Mouse (Mus musculus) right cerebral cortex, postnatal 14 days (tissue): ENCODE measurements around the gene Adgrf5.
A peak's percentile ranks its signal among the peaks of the same experiment; 100 is the strongest.

Experiments used
- DNase-seq: peaks from one replicate; pipeline ENCODE4 v3.0.0; 2022

Adgrf5 gene

GRCm38 (mm10) chr17:43386331-43386730 lies 26.1 kb downstream of the Adgrf5 start:
- DNase-seq, result no peak

DNA sequence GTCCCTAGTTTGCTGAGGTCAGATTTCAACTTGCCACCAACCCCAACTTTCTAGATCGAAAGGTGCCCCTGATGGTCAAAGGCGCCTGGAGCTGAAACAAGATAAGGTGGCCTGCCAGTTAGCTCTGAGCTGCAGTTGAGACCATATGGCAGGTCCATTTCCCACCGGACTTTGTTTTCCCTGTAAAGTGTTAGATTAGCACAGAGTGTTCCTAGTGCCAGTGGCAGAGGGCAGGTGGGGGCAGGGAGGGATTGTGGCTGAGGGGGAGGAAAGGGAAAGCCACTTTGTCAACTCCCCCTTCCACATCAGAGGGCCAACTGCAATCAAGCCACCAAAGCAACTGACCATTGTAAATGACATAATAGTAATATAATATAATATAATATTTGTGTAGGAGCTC lies 26.9 kb downstream of the Adgrf5 start:
- no peak for DNase-seq

DNA sequence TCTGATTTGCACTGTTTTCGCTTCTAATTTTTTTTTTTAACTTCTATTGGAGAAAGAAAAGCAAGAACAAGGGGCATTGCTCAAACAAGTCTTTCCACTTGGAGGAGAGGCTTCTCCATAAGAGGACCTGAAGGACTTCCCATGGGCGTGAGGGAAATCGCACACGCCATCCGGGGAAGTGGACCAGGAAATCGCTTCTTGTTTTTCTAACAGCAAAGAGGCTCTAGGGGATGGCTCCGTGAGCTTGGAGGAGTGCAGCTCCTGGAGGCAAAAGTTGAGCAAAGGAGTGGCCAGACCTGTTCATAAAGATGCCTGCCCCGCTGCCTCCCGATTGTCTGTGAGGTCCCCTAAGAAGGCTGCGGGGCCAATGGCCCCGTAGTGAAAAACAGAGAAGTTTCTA lies 29.0 kb downstream of the Adgrf5 start:
- DNase-seq, result no peak

GRCm38 (mm10) chr17:43392191-43392590 lies 31.9 kb downstream of the Adgrf5 start:
- DNase-seq, result no peak

DNA sequence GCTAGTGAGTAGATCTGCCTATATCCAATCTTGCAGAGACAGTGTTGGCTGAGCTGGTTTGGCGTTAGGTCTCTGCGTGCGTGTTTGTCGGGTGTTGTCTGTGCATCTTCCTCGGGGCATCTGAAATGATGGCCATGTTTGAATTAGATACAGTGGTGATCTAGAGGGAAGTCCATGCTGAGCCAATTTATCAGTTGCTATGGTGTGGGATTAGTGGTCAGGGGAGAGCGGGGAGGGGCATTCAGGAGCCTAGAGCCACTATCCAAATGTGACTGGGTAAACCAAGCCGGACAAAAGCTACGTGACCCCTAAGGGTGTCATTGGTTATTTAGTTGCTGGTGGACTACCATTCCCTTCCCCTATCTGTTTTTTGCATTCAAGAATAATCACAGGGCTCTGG lies 33.4 kb downstream of the Adgrf5 start:
- DNase-seq, result no peak

DNA sequence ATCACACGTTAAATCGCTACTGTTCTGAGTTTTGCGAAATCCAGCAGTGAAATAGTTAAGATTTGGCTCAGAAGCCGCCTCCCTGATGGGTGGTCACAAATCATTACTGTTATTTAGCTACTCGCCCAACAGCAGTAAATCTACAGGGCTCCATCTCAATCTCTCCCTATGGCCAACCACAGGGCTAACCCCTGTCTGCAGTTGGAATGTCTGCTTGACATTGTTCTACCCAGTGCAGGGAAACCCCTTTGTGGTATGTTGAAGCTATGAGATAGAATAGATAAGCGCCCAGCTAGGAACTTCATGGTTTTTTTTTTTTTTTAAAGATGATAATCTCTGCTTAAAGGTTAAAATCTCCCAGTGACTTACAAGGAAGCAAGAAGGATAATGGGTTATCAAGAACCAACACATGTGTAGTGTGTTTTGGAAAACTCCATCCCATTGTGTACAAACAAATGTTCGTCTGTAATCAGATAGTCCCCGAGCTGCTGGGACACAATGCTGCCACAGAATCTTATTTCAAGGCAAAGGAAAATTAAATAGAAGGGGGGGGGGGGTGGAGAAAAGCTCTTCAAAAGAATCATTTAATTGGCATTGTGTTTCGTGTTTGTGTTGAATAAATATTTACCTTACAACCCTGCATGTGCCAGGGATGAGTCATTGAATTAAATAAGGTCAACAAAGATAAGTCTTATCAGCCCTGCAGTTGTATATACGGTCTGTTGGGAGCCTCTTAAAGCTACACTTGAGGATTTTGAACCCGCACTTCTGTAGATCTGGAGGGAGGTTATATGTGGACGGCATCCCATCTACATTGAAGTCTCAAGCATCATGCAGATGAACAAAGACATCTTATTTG lies 35.4 kb downstream of the Adgrf5 start:
- no peak for DNase-seq

- DNase-seq, result no peak
These were observed 38.4 kb downstream of the Adgrf5 start for GRCm38 (mm10) chr17:43398612-43399011.

DNA sequence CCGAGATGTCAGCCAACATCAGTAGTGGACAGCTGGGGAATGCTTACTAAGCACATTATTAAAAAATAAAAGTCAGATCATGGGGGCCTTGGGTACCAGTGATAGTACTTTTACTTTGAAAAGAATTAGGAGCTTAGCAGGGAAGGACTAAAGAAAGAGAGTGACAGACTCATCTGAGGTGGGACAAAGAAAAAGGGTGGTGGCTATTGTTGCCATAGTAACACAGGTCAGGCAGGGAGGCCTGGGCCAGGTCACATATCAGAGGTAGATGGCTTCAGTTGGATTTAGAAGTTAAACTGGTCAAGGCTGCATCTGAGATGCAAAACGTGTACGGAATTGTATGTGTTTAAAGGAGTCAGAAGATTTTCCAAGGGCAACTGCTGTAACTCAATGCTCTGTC lies 38.9 kb downstream of the Adgrf5 start:
- DNase-seq, result no peak

- DNase-seq, result no peak
These were observed 40.2 kb downstream of the Adgrf5 start for GRCm38 (mm10) chr17:43400483-43400882.

GRCm38 (mm10) chr17:43403851-43404250 lies 43.6 kb downstream of the Adgrf5 start:
- DNase-seq, result no peak

DNA sequence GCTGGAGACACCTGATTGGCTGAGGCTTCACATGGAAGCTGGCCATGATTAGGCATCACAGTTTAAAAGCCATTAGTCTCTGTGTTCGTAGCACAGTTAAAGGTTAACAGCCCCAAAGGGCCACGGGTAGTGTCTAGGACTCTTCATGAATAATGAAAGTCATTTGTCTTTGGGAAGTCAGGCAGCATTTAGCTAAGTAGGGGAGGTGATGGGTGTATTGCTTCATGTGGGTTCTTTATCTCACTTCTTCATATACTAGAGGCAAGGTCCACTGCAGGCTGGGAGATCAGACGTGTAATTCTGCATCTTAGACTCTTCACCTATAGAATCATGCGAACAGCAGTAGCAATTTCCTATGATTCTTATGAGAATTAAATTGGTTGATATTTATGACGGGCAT lies 44.2 kb downstream of the Adgrf5 start:
- DNase-seq, result no peak

DNA sequence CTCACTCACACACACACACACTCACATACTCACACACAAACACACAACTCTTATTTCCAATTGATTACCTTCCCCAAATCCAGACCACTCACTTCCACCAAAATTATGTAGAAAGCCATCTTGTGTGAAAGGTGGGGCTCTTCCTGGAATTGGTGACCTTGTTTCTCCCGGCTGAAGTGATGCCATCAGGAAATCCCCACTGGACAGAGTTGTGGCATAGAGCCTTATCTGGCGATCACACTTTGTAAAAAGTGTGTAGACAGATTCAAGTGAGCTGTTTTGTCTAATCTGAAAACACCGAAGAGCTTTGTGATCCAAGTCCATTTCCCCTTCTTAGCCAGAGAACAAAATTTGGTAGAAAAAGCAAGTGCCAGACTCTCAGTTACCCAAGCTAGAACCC lies 46.1 kb downstream of the Adgrf5 start:
- no peak for DNase-seq

DNA sequence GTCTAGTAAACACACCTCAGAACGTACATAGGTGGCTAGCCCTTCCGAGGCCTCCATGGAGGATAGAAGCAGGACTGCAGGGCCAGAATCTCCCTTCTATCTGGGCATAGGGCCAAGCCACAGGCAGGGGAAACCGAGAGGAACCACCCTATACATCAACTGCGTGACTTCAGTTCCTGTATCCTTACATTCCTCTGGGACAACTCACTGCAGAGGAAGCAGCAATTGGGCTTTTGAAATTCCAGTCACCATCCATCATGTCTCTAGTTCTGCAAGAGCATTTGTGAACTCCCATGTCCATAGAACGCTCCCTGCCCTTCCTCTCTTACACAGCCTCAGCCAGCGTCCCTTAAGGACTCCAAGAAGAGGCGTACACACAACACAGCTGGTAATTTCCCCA lies 47.3 kb downstream of the Adgrf5 start:
- no peak for DNase-seq

GRCm38 (mm10) chr17:43413182-43413581 lies 52.9 kb downstream of the Adgrf5 start:
- DNase-seq, result no peak

GRCm38 (mm10) chr17:43419204-43419603 lies 59.0 kb downstream of the Adgrf5 start:
- no peak for DNase-seq

GRCm38 (mm10) chr17:43420381-43420780 lies 60.1 kb downstream of the Adgrf5 start:
- DNase-seq, result no peak

GRCm38 (mm10) chr17:43423953-43424352 lies 63.7 kb downstream of the Adgrf5 start:
- no peak for DNase-seq

- no peak for DNase-seq
These were observed 71.4 kb downstream of the Adgrf5 start for GRCm38 (mm10) chr17:43431692-43432091.

DNA sequence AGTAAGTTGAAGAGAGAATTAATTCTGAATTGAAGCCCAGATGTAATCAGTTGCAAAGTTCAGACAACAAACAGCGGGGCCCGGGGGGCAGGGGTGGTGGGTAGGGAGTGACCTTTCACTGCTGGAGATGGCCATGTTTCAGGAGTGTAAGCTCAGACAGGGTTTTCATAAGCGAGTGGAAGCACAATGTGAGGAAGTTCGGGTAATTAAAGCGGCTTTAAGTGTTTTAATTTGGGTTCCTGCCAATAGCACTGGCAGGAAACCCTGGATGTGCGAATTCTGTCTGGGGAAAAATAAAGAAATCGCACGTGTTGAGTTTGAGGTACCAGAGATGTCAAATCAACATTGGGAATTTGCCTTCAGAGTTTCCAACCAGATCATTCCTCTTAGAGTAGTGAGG lies 74.2 kb downstream of the Adgrf5 start:
- no peak for DNase-seq

- DNase-seq, result no peak
These were observed 91.0 kb downstream of the Adgrf5 start for GRCm38 (mm10) chr17:43451216-43451615.

- DNase-seq, result peak; percentile 80
These were observed 98.3 kb downstream of the Adgrf5 start for GRCm38 (mm10) chr17:43458598-43458997.

- DNase-seq, result no peak
These were observed 99.5 kb downstream of the Adgrf5 start for GRCm38 (mm10) chr17:43459737-43460230.

GRCm38 (mm10) chr17:43460245-43461181 lies 100.3 kb downstream of the Adgrf5 start:
- DNase-seq, result peak; percentile 77

- no peak for DNase-seq
These were observed 109.8 kb downstream of the Adgrf5 start for GRCm38 (mm10) chr17:43470039-43470438.
